In the genomic region with DNA sequence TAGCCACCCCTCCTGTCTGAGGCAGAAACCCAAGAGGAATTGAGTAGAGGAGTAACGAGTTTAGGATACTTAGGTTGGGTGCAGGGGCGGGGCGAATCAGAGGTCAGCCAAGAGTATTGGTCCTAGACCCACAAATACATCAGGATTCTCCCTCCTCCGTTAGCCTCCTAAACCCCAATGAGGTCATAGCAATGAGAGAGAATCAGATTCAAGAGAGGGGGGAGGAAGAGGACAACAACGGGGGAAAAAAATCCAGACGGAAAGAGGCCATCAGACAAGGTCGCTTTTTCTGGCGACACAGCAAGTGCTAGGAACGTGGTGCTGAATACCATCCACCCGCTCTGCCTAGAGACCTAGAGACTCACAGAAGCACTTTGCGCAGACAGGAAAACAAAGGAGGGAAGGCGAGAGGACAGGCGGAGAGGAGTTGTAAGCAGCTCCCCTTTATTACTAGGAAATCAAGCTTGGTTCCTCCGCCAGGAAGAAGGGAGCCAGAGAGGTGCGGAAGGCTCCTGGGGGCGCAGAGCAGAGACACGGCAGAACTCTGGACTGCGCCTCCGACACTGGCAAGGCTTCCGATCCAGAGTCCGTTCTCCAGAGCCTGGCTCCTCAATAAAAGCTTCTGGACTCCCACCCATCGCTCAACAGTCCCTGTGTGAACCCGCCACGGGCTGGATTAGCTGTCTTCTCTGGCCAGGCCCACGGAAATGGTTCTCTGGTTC, we compare ENCODE assay signal across 8 mouse cellular contexts. TPM values are rescaled to one million over a fixed set of nuclear protein-coding genes. Genes with fewer than 3 reads are reported as not detected.
DNase-seq lines count a peak whose midpoint lies in the region; ATAC-seq and TF ChIP-seq lines count a peak whose summit lies in the region.

A gene (plus strand): TSS at position 234 of the 722 bp plus-strand sequence.

- no peaks in the 10 kb centered on the region for H3K36me3 ChIP-seq in forebrain, embryonic 16.5 days (ENCODE audit: control insufficient read depth, insufficient read depth)
- H3K36me3 ChIP-seq in intestine, embryonic 15.5 days = no peaks in the 10 kb centered on the region
- no peaks in the 10 kb centered on the region for H3K36me3 ChIP-seq in stomach, postnatal 0 days (ENCODE audit: control insufficient read depth, insufficient read depth, low read length)

- peak within 1 kb of the TSS; percentile 71 for H3K9ac ChIP-seq in forebrain, embryonic 16.5 days (replicated peaks; ENCODE audit: low read depth, low read length)
- H3K9ac ChIP-seq in intestine, embryonic 15.5 days = peak within 1 kb of the TSS; percentile 42
- peak within 1 kb of the TSS; percentile 38 for H3K9ac ChIP-seq in stomach, postnatal 0 days (ENCODE audit: low read length)

- TF ChIP-seq POLR2A in bone marrow macrophage, adult 2 months (IDR thresholded peaks at IDR 0.05; ENCODE audit: borderline replicate concordance, low read depth, low read length) = no peak

- no peaks in the 10 kb centered on the region for H3K9me3 ChIP-seq in forebrain, embryonic 16.5 days (ENCODE audit: control insufficient read depth, low read length)
- H3K9me3 ChIP-seq in intestine, embryonic 15.5 days = no peaks in the 10 kb centered on the region
- no peaks in the 10 kb centered on the region for H3K9me3 ChIP-seq in stomach, postnatal 0 days (ENCODE audit: control insufficient read depth, low read length)

- peak; percentile 3 for DNase-seq in gastrocnemius, postnatal 10 days
- no peak for DNase-seq in gastrocnemius, postnatal 25 days
- DNase-seq in mesoderm, embryonic 11.5 days (ENCODE audit: low read depth, low spot score) = peak; percentile 41
- DNase-seq in stomach, postnatal 0 days (ENCODE audit: low spot score) = peak; percentile 14
- no peak for DNase-seq in gastrocnemius, postnatal 14 days

- H3K4me2 ChIP-seq in forebrain, embryonic 16.5 days (ENCODE audit: low read length) = peak within 1 kb of the TSS; percentile 81
- peak within 1 kb of the TSS; percentile 80 for H3K4me2 ChIP-seq in intestine, embryonic 15.5 days (replicated peaks)
- H3K4me2 ChIP-seq in stomach, postnatal 0 days (replicated peaks; ENCODE audit: low read depth) = peak within 1 kb of the TSS; percentile 58

- no peaks in the 10 kb centered on the region for H3K4me1 ChIP-seq in bone marrow macrophage, adult 2 months (ENCODE audit: control insufficient read depth, insufficient read depth, low read length)
- H3K4me1 ChIP-seq in forebrain, embryonic 16.5 days (replicated peaks; ENCODE audit: control insufficient read depth, insufficient read depth, low read length) = 0 out of 2 replicates have a peak, but pooled peaks cover 4% of the 10 kb centered on the region
- no peaks in the 10 kb centered on the region for H3K4me1 ChIP-seq in intestine, embryonic 15.5 days (replicated peaks)
- H3K4me1 ChIP-seq in stomach, postnatal 0 days (replicated peaks; ENCODE audit: control insufficient read depth, insufficient read depth) = no peaks in the 10 kb centered on the region

- WGBS in forebrain, embryonic 16.5 days = 1% methylated on average over 25 of the region's 25 CpGs
- WGBS in intestine, embryonic 15.5 days = 3% methylated on average over 25 of the region's 25 CpGs
- WGBS in stomach, postnatal 0 days = 3% methylated on average over 25 of the region's 25 CpGs

- intact Hi-C loops in gastrocnemius, postnatal 14 days (cut with DNase I; ENCODE audit: low total_unique reads) = no loop called here

- no peak for TF ChIP-seq CTCF in bone marrow macrophage, adult 2 months (IDR thresholded peaks at IDR 0.05; ENCODE audit: low read depth, low read length)
- TF ChIP-seq CTCF in stomach, postnatal 0 days (IDR thresholded peaks at IDR 0.05; ENCODE audit: low read depth) = no peak

- no peak for TF ChIP-seq EP300 in stomach, postnatal 0 days (optimal IDR thresholded peaks at IDR 0.05)

- H3K4me3 ChIP-seq in bone marrow macrophage, adult 2 months (ENCODE audit: insufficient read depth, low read length) = peak within 1 kb of the TSS; percentile 14; the same call in 1 of the 2 replicates
- H3K4me3 ChIP-seq in forebrain, embryonic 16.5 days (replicated peaks; ENCODE audit: low read length) = peak within 1 kb of the TSS; percentile 58
- H3K4me3 ChIP-seq in intestine, embryonic 15.5 days (replicated peaks) = peak within 1 kb of the TSS; percentile 42
- H3K4me3 ChIP-seq in stomach, postnatal 0 days (ENCODE audit: low read depth, low read length) = peak within 1 kb of the TSS; percentile 36

- no peaks in the 10 kb centered on the region for H3K27me3 ChIP-seq in forebrain, embryonic 16.5 days (replicated peaks; ENCODE audit: control insufficient read depth, insufficient read depth, low read length)
- 0 out of 2 replicates have a peak, but pooled peaks cover 4% of the 10 kb centered on the region for H3K27me3 ChIP-seq in intestine, embryonic 15.5 days (replicated peaks)
- no peaks in the 10 kb centered on the region for H3K27me3 ChIP-seq in stomach, postnatal 0 days (ENCODE audit: control insufficient read depth, insufficient read depth, low read length)

- peak; percentile 87 for ATAC-seq in forebrain, embryonic 16.5 days
- ATAC-seq in intestine, embryonic 15.5 days = peak; percentile 83
- 0 out of 2 replicates have a peak, but pooled peaks have one; percentile 40 for ATAC-seq in stomach, postnatal 0 days (ENCODE audit: low FRiP score, low TSS enrichment)

- H3K27ac ChIP-seq in bone marrow macrophage, adult 2 months (ENCODE audit: insufficient read depth, low read depth, low read length) = no peak within 1 kb of the TSS
- H3K27ac ChIP-seq in forebrain, embryonic 16.5 days (ENCODE audit: low read length) = 0 out of 2 replicates have a peak within 1 kb of the TSS, but pooled peaks have one; percentile 4
- H3K27ac ChIP-seq in intestine, embryonic 15.5 days = no peak within 1 kb of the TSS
- H3K27ac ChIP-seq in stomach, postnatal 0 days (replicated peaks) = no peak within 1 kb of the TSS

RNA-seq across cellular contexts. Expression of the gene that starts here (rescaled TPM):
- under 1 TPM; 0.31 to 0.32 TPM for total RNA-seq in gastrocnemius, postnatal 10 days (2021)
- not detected for total RNA-seq in gastrocnemius, postnatal 25 days (2021)
- not detected in 2 replicates for polyA plus RNA-seq in bone marrow macrophage, adult 2 months (2012; ENCODE audit: insufficient read depth, insufficient read length, missing spikeins)
- 6.8 and 9.8 TPM in 2 replicates for polyA plus RNA-seq in forebrain, embryonic 16.5 days (2015; fragmentation: Nextera tagmentation; extraction: Ambion mirVana)
- polyA plus RNA-seq in intestine, embryonic 15.5 days (2015; fragmentation: Nextera tagmentation; extraction: Ambion mirVana) = 1.8 and 2.0 TPM in 2 replicates
- polyA plus RNA-seq in stomach, postnatal 0 days (2015; fragmentation: Nextera tagmentation; extraction: Ambion mirVana) = 0.58 and 0.73 TPM in 2 replicates
- under 1 TPM; 0.18 to 0.20 TPM for total RNA-seq in gastrocnemius, postnatal 14 days (2021)

Comparison
In these comparisons a context has a peak if more than half of its experiments do, and no peak if none do; other contexts are left out.
1. Peak in DNase-seq in gastrocnemius, postnatal 10 days; RNA of the gene not detected or under 1 TPM.
2. Peak in DNase-seq, ATAC-seq, H3K4me3 ChIP-seq, H3K9ac ChIP-seq and H3K4me2 ChIP-seq in stomach, postnatal 0 days; RNA of the gene not detected or under 1 TPM.